Mouse (Mus musculus) urinary bladder, adult 2 months (tissue): ENCODE results near the gene Glce. TPM values are rescaled to one million over a fixed set of nuclear protein-coding genes. Genes with fewer than 3 reads are reported as not detected.

Experiments
- DNase-seq: peaks from one replicate; pipeline ENCODE4 v3.0.0; 2022; ENCODE audit warnings: low spot score
- polyA plus RNA-seq: library from polyadenylated mRNA; depleted of rRNA; stranded (reverse); fragments of >200 nt; gene quantifications from 2 replicates; pipeline ENCODE4 v1.2.3, GENCODE M21; 2012; rRNA removed

Glce gene
- polyA plus RNA-seq = 11.1 and 12.6 TPM in 2 replicates

GRCm38 (mm10) chr9:62122508-62123215 is at the start of gene Glce:
TSS of gene Glce (minus strand) at chr9:62122655.
- DNase-seq = peak; percentile 95

DNA sequence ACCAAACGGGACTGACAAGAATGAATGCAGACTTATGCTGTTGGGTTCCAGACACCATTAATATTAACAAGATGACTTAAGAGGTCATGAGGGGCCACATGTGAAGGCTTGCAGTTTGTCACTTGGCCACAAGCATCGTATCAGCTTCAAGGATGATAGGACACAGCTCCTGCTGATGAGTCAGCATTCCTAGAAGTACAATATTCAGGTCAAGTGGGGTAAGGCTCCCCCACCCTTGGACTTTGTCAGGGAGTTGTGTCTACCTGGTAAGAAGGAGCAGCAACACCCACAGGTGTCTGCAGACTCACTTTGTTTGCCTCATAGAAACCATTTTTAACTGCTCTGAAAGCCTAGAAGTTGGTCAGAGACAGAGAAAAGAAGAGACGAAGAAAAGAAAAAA is 49.8 kb upstream of the Glce start:
- no peak for DNase-seq

DNA sequence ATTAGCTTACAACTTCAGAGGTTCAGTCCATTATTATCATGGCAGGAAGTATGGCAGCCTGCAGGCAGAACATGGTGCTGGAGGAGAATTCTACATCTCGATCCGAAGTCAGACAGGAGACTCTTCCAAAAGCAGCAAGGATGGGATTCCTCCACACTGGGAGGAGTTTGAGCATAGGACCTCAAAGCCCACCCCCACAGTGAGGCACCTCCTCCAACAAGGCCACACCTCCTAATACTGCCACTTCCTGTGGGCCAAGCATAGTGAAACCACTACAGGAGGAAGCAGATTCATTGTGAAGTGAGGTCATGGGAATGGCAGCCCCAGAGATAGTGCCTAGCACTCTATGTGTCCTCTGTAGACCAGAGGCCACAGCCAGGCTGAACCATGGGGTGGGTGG is 48.5 kb upstream of the Glce start:
- no peak for DNase-seq

GRCm38 (mm10) chr9:62166621-62167020 is 44.2 kb upstream of the Glce start:
- no peak for DNase-seq

GRCm38 (mm10) chr9:62166186-62166585 is 43.7 kb upstream of the Glce start:
- DNase-seq = no peak

GRCm38 (mm10) chr9:62162889-62163291 is 40.4 kb upstream of the Glce start:
- DNase-seq = no peak

GRCm38 (mm10) chr9:62160788-62161187 is 38.3 kb upstream of the Glce start:
- DNase-seq = no peak

- DNase-seq = no peak
Observed at GRCm38 (mm10) chr9:62158746-62159145, 36.3 kb upstream of the Glce start.

GRCm38 (mm10) chr9:62155821-62156220 is 33.4 kb upstream of the Glce start:
- DNase-seq = no peak

DNA sequence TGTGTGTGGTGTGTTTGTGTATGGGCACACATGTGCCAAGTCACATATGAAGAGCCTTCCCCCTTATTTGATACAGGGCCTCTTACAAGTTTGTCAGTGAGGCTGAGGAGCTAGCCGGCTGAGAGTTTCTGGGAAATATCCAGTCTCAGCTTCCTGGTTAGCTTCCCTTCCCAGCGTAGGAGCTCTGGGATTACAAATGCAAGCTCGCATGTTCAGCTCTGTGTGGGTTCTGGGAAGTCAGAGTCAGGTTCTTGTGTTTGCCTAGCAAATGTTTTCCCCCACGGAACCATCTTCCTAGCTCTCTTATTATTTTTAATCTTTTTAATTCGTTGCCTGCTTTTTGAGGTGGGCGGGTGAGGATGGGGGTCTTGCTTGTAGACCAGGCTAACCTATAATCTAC is 32.9 kb upstream of the Glce start:
- no peak for DNase-seq

DNA sequence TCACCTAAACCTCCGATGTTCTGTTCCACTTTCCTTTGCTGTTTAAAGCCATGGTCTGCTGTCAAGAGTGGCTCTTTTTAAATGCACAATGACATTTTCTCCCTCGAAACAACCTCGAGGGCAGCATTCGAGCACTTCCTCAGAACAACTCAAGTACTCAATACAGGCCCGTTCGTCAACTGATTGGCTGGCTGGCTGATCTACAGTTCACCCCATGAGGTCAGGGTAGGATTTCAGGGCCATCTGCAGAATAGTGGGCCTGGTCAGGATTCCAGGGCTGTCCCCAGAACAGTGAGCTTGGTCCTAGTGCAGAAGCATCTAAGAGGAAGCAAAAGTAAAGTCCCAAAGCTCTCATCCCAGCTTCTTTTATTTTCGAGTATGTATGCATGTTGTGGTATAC is 32.5 kb upstream of the Glce start:
- no peak for DNase-seq

DNA sequence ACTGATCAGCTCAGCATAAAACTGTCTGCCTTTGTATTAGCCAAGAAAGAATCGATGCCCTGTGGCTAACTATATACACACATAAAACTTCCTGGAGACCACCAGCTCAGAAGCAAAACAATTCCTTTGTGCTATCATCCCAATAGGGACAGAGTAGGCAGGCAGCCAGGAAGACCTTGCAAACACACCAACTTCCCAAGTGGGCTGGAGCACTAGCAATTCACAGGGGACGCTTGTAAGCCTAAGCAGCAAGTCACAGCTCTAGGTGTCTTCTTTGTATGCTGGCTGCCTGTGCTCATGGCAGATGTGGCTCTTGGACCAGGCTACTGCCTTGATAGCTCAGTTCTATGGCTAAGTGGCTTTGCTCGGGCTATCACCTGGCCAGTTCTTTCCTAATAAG is 32.1 kb upstream of the Glce start:
- DNase-seq = no peak

DNA sequence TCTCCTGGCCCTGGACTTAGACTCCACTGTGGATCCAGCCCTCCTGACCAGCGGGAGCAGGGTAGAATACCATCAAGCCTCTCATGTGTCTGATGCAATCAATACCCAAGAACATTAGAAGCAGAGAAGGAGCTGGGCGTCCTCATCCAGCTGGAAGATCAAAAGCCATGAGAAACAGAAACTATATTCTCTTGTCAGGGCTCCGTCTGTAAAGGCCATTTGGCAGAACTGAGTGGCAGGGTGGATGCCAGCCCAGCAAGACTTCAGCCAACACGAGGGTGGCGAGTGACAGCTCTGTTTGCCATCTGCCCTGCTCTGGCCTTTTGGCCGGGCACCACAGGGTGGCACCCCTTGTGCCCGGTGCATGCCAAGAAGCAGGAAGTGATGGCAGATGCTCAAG is 30.8 kb upstream of the Glce start:
- DNase-seq = no peak

DNA sequence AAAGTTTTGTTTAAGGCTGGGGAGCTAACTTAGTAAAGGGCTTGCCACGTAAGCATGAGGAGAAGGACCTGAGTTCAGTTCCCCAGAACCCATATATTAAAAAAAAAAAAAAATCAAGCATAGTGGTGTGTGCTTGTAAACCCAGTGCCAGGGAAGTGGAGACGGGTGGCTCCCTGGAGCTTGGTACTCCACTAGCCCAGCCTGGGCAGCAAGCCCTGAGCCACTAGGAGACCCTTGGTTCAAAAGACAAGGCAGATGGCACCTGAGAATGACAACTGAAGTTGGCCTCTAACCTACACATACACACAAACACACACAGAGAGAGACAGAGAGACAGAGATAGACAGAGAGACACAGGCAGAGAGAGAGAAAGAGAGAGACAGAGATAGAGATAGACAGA is 30.1 kb upstream of the Glce start:
- no peak for DNase-seq

GRCm38 (mm10) chr9:62145198-62145597 is 22.7 kb upstream of the Glce start:
- no peak for DNase-seq

DNA sequence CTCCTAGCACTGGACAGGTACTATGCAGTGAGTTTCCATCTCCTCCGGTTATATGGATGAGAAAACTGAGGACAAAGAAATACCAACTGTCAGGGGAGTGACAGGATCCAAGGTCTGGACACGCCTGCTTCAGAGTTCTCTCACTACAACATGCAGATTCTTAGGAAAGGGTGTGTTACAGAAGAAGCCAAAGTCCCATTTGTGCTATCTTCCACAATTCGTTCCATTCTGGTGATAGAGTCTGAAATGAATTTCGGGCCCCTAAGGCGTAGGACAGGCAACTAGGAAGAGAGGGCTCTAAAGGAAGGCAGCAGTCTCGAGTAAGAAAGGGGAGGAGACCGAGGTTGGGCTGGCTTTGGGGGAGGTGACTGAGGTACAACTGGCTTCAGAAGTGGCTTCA is 21.0 kb upstream of the Glce start:
- DNase-seq = no peak

- no peak for DNase-seq
Observed at GRCm38 (mm10) chr9:62139027-62139426, 16.6 kb upstream of the Glce start.

GRCm38 (mm10) chr9:62137259-62137658 is 14.8 kb upstream of the Glce start:
- no peak for DNase-seq

- DNase-seq = no peak
Observed at GRCm38 (mm10) chr9:62132005-62132782, 9.7 kb upstream of the Glce start.

DNA sequence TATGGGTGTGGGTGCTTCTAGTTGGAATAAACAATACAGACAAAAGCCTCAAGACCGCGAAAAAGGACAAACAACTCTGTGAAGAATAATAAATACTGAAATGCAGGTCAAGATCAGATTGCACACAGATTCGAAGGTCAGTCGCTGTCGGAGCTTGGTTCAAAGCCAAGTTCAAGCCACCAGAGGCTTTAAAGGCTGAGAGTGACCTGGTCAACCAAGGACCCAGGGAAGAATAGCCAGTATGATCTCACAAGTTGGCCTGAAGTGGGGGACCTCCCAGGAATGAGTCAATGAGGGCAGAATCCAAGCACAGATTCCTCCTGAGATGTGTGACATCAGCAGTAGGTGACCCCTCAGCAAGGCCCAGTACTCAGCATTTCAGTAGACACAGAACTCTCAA is 8.3 kb upstream of the Glce start:
- DNase-seq = no peak

- DNase-seq = no peak
Observed at GRCm38 (mm10) chr9:62128056-62128455, 5.6 kb upstream of the Glce start.

- no peak for DNase-seq
Observed at GRCm38 (mm10) chr9:62125986-62126575, 3.6 kb upstream of the Glce start.

DNA sequence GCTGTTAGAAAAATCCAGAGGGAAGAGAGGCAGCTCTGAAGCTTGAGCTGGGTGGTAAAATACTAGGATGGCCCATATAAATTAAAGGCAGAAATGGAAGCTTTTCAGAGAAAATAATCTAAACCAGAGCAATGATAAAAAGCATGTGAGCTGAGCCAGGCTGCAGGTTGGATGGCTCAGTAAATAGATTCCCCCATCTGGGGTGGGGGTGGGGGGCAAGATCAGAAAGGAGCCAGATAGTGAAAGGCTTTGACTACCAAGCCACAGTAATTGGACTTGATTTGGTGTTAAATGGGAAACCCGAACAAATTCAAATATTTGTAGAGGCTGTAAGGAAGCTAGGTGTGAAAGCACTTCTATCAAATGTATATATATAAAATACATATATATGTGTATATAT is 1.8 kb upstream of the Glce start:
- DNase-seq = no peak
